Mouse (Mus musculus): Measurements from ENCODE around the gene Trpt1. TPM values are rescaled to one million over a fixed set of nuclear protein-coding genes. Genes with fewer than 3 reads are reported as not detected.
"Not testable (repeated sequence)": the region's sequence is repeated elsewhere in the genome, so short reads cannot be mapped to it uniquely, and the experiment has no call there.

The Trpt1 gene
- total RNA-seq, 2 experiments from 2014 or later, result 0.08 to 1.4 TPM

DNA sequence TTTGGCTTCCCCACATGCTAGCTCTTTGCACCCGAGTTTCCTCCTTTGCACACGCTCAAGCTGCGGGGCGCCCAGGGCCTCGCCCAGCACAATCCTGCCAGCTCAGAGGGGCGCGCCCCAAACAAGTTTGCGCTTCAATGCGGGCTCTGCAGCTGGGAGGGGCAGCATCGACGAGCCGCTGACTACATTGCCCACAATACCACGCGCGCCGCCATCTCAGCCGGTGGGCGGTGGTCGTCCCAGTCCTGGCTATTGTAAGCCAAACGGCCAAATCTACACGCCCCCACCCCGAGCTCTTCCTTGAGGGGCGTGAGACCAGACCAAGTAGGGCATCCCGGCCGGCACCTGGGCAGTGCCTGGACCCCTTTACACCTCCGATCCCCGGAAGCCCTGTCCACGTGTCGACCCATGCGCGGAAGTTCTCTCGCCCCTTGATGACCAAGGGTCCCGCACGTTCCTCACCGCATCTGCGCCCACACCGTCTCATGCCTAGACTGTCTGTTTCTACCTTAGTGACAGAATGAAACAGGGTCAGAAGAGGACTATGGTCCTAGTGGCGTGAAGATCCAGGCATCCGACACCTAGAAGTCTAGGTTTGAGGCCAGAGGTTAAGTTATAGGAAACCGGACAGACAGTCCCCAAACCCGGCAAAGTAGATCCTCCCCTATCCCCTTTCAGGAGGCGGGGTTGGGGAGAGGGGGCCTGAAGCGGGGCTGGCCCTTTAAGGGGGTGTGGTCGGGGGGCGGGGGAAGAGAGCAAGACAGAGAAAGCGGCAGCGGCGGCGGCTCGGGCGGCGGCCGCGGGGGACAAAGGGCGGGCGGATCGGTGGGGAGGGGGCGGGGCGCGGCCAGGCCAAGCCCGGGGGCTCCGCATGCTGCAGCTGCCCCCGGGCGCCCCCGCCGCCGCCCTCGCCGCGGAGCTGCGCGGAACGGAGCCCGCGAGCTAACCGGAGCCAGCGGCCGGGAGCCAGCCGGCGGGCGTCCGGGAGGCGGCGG is 21.4 kb upstream of the Trpt1 start, which contains the start of gene Ppp1r14b:
Gene Ppp1r14b (plus strand): TSS at position 758 of the 995 bp plus-strand sequence.
- peak; percentile 63 for ATAC-seq (replicated peaks; ENCODE audit: poor library complexity)

DNA sequence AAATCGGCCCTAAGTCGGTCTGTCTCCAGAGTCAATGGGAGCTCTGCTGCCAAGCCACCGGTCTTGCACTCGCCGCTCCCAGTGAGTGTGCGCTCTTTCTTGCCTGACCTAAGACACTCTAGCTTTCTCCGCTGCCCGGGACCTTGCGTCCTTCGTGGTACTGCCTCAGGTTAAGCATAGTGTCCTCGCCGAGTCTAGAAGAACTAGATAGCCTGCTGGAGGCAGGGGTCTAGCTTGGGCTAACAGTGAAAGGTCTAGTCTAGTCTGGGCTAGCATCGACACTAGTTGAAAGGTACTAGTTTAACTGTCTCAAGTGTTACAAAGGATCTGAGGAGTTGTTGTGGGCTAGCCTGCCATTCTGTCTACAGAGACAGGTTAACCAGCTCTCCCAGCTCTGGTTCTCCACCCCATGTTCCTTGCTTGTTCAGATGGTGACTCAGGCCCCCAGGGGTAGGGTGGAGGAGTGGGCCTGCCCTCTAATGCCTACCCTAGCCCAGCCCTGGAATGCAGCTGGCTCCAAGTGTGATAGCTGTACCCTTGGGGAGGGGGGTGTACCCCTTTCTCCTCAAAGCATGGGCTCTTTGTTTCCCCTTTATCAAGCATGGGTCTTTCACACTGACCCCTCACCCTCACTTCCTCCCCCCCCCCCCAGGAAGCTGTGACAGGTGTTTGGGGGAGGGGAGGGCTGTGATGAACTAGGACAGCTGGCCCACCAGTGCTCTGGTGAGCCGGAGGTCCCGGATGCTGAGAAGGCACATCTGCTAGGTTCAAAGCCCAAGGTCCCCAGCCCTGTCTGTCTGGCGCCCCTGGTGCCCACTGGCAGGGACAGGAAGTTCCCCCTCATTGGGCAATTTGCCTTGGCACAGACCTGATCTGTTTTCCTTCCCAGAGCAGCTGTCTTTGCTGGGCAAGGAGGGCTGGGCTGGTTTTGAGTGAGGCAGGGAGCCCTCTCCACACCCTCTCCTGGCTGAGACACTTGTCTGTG is 20.1 kb upstream of the Trpt1 start, which contains the start of gene Plcb3:
Gene Plcb3 (minus strand): TSS at position 934 of the 985 bp plus-strand sequence.
- peak; percentile 17 for ATAC-seq (replicated peaks; ENCODE audit: poor library complexity)

DNA sequence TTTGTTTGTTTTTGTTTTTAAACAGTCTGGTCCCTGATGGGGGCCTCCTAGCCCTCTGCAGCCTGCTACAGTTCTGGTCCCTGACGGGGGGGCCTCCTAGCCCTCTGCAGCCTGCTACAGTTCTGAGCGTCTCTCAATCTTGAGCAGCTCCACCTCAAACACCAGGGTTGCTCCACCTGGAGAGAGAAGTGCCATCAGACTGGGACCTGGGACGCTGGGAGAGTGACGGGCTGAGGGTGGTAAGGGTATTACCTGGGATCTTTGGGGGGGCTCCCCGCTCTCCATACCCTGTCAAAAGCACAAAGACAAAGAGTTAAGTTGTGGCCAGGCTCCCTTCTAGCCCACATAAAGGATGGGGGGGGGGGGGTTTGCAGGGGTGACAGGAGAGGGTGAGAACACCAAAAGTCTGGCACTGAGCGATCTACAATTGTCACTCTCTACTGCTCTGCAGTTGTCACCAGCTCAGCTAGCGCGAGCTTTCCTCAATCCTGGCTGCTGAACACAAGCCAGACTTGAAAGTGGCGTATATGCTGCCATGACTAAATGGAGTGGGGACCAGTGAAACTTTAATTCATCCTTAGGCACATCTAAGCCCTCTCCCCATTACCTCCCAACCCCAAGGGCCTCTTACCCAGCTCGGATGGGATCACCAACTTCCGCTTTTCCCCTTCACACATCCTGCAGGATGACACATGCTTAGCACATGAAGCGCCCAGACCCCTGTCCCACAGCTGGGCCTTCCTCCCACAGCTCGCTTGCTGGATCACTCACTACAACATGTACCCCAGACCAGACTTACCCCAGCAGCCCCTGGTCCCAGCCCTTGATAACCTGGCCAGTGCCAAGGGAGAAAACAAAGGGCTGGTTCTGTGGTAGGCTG is 17.9 kb upstream of the Trpt1 start:
- no peak for ATAC-seq (replicated peaks; ENCODE audit: poor library complexity)

DNA sequence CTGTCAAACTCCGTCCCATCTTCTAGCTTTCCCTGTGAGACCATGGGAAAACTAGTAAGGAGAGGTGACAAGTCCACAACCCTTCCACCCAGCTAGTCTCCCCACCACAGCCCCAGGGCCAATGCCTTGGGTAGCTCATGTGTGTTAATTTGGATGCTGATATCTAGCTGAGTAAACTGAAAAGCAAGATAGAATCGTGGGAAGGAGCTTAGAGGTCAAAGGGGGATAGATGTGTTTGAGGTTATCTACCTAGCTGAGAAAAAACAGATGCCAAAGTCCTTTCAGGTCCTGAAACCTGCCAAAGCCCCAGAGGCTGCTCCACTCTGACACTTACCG is 17.3 kb upstream of the Trpt1 start:
- no peak for ATAC-seq (replicated peaks; ENCODE audit: poor library complexity)

DNA sequence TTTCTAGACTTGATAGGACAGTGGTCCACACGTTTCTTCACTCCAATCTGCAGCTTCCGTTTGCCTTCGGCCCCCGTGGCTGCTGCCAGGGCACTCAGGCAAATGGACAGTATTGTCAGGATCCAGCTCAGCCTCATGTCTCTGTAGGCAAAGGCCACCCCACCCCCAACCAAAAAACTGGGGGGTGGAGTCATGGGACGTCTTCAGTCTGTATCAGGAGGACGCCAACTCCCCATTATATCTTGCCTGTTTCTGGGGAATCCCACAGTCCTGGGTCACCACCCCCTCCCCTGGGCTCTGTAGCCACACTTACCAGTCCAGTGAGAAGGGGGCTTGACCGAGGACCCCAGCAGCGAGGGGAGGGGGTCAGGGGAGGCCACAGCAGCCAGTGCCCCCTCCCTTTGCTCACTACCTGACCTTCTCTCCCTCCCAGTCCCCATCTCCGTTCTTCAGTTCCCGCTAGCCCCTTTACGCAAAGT is 16.9 kb upstream of the Trpt1 start:
- no peak for ATAC-seq (replicated peaks; ENCODE audit: poor library complexity)

DNA sequence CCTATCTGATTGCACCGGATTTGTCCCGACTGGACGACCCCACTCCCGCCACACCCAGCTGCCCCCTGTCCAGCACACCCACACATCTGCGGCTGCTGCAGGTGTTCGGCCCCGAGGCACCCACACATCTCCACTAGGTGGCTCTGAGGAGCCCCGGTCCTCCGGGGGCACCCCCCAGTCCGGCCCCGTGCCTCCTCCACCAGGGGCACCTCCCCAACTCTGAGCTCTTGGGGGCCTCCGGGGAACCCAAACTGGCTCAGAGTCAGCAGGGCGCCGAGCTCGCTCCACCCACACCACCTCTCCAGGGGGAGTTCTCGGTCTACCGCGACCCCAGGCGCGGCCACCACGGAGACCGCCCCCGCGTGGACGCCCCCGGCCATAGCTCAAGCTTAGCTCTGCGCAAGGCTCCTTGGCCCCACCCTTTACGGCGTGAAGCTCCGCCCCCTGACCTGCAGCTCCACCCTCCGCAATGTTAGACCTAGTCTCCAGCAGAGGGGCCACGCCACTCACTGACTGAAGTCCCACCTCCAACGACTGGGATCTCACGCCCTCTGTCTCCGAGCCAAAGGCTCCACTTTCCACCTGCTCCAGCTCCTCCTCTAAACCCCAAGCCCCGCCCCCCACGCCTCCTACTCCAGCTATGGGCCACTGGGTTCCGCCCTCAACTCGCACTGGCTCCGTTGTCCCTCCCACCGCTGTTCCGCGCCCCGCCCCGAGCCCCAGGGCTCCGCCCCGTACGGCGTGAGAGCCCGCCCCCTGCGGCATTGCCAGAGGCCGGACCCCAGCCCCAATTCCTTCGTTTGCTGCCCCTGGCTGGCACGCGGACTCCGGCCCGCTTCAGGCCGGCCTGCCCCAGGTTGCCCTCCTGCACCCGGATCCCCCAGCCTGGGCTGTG is 16.2 kb upstream of the Trpt1 start:
- peak; percentile 77 for ATAC-seq (replicated peaks; ENCODE audit: poor library complexity)

DNA sequence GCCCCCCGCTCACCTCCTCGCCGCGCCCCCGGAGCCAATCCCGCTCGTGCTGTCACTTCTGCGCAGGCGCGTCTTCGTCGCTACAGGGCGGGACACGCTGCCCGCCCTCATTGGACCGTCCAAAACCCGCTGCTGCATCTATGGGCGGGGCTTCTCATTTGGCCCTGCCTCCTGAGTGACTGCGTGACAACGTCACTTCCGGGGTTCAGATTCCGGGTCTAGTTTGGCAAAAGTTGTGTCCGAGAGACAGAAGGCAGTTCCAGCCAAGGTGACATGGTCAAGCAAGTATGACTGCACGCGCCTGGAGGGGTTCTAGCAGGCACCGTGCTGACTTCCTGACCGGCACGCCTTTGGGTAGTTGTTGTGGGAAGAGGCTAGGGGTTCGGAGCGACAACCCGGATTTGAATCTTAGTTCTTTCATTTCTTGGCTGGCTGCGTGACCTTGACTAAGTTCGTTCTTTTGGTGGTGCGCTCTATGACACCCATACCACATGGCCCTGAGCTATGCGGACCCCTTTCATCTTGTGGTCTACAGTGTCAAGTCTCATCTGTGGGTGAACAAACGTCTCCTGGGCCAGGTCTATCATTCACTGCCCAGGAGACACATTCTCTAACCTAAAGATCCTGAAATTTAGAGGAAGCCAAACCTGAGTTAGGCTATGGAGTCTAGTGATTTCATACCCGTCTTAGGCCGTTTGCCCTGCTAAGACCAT is 15.4 kb upstream of the Trpt1 start, which contains the start of gene Fkbp2:
Gene Fkbp2 (minus strand): TSS at position 121 of the 713 bp plus-strand sequence.
- ATAC-seq (replicated peaks; ENCODE audit: poor library complexity), result peak; percentile 55

DNA sequence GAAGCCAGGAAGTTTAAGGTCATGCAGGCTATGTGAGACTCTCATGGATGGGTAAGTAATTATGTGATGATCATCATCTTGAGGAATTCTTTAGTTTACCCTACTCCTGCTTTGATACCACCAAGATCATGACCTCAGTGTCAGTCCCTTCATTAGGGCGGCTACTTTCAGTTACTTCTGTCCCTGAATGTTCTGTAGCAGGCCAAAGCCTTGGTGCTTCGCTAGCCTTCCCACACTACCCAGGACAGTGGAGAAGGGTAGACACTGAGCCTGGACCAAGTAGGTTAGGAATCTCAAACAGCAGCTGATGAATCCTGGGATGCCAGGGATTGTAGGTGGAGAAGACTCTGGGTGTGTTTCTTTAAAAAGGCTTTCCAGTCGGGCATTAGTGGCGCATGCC is 14.5 kb upstream of the Trpt1 start:
- no peak for ATAC-seq (replicated peaks; ENCODE audit: poor library complexity)

DNA sequence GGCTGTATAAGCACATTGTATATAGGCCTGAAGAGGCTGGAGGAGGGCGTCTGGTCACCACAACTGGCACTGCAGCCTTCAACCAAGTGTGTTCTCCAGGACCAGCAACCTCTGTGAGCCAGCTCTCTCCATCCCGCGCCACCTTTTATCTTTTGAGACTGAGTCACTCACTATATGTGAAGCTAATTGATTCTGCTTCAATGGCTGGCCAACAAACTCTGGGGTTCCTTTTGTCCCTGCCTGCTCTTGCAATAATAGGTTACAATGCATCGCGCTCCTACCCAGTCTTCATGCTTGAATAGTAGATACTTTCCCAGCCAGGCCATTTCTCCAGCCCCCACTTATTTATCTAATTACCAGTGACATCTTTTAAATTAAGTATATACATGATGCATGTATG is 12.3 kb upstream of the Trpt1 start:
- ATAC-seq (replicated peaks; ENCODE audit: poor library complexity), result no peak

DNA sequence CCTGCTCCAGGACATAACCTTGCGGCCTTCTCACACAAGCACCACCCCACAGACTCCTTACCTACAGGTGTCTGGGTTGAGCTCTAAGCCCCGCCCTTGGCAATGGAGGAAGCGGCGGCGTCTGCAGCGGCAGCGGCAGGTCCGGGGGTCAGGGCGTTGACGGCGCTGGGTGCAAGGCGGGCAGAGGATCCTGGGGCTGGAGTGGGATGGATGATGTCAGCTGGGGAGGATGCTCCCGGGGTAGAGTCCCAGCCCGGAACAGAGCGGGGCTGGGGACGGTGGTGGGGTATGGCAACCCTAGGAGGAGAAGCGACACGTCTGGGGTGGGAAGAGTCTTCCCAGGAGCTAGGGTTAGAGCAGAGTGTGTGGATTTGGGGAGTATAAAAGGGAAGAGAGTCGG is 10.6 kb upstream of the Trpt1 start:
- ATAC-seq (replicated peaks; ENCODE audit: poor library complexity), result no peak

DNA sequence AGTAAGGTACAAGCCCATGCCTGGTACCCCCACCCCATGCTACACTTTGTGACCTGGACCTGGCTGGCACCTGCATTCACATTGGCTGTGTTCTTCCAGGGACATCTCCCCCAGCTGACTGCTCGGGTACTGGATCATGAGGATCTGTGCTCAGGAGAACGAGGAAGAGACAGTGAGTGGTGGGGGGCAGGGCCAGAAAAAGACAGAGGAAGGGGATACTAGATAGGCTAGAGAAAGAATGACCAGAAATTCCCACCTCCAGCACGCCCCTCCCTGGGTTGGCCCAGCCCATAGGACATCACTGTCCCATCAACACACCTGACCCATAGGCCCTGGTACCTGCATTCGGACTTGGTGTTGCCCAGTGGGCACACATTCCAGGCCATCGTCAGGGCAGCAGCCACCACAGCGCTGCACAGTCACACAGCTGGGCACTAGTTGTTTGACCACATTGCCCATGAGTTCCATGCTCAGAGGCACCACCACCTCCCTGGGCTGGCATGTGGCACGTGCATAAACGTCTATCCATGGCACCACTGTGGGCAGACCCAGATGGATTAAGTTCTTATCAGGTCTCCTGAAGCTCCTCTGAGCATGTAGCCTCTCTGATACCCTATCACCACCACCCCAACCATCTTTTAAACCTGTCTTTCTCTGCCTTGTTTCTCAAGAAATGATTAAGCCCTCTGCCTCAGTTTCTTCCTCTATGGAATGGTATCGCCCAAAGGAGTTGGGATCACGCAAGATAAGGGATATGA is 9.8 kb upstream of the Trpt1 start:
- peak; percentile 81 for ATAC-seq (replicated peaks; ENCODE audit: poor library complexity)

DNA sequence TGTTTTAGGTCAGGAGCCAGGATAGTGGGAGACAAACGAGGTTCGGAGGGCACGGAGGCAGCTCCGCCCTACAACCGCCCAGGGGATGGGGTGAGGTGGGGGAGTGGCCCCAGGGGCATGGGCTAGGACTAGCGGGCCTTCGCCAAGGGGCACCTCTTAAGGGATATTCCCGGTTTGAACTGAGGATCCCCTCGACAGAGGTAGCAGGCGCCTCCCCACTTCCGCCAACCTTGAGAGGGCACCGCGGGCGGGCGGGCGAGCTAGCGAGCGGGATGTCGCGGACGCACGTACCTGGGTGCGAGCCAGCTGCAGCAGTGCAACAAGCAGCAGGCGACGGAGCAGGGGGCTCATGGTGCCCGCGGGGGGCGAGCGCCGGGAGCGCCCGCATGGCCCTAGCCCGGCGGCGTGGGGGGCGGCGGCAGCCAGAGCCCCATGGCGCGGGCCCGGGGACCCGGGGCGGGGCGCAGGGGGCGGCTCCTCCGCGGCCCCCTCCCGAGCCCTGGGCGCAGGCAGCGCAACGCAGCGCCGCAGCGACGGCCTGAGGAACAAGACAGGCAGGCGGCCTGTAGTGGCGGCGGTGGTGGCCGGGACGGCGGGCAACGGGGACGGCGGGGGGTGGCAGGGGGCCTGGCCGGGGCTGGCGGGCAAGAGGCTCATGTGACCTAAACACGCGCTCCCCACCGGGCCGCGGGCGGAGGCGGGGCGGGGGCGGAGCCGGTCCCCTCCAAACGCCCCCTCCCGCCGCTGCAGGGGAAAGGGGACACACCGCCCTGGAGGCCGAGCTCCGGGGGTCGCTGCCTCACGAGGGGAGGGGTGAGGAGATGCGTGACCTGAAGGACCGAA is 8.6 kb upstream of the Trpt1 start, which contains the start of gene Vegfb:
Gene Vegfb (minus strand): TSS at position 591 of the 843 bp plus-strand sequence.
- ATAC-seq (replicated peaks; ENCODE audit: poor library complexity), result peak; percentile 42

DNA sequence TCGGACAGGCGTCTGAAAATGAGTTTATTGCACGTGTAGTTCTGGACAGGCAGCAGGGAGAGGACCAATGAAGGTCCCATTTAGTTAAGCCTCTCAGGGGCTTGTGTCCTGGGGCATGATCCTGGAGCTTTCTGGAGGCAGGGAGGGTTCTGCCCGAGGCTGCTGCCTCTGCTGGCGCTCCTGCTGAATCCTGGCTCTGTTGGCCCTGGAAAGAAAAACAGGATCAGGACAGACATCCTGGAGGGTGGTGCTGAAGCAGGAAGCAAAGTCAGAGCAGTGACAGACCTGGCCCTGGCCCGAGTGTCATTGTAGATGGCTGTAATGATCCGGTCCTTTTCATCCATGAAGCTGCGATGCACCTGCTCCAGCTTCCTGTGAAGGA is 8.0 kb upstream of the Trpt1 start:
- no peak for ATAC-seq (replicated peaks; ENCODE audit: poor library complexity)

DNA sequence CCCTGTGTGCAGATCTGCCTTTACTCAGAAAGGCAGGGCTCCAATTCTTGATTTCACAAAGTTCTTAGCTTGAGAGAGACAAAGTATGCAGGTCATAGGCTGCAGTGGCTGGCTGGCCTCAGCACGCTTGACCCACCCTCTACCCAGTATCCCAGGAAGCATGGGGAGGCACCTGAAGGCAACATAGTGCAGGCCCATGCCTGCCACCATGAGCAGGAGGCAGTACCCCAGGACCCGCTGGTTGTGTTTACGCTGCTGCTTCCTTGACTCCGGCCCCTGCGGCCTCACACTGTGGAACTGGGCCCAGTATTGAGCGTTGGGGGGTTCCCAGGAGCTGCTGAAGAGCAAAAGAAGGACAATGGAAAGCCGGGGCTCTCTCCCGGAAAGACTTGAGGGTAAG is 6.7 kb upstream of the Trpt1 start:
- no peak for ATAC-seq (replicated peaks; ENCODE audit: poor library complexity)

DNA sequence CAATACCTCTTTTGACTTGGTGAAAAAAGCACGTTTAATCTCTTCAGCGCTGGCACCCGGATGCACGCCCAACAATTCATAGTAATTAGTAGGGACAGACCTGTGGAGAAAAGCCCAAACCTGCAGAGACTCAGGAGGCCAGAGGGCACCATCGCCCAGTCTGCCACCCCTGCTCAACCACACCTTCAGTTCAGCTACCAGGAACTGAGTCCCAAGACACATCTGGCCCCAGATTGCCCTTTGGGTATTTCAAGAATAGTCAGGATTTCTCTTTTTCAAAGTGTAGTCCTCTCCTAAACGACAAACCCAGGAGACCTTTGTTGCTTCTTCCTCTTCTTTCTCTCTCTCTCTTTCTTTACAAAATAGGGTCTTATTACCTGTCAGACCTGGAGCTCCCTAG is 5.2 kb upstream of the Trpt1 start:
- no peak for ATAC-seq (replicated peaks; ENCODE audit: poor library complexity)

DNA sequence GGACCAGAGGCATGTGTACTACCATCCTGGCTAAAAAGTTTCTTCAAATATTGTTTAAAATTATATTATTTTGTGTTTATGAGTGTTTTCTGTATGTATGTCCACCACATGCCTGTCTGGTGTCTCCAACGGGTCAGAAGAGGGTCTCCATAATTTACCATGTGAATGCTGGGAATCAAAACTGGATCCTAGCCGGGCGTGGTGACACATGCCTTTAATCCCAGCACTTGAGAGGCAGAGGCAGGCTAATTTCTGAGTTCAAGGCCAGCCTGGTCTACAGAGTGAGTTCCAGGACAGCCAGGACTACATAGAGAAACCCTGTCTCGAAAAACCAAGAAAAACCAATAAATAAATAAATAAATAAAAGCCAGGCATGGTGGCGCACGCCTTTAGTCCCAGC is 4.8 kb upstream of the Trpt1 start:
- not testable (repeated sequence) for ATAC-seq (replicated peaks; ENCODE audit: poor library complexity)

All from megakaryocyte progenitor cell, adult 5-6 weeks (primary cell).